Mouse (Mus musculus) midbrain, embryonic 14.5 days (tissue): ENCODE data around the gene Ice2. TPM values are rescaled to one million over a fixed set of nuclear protein-coding genes. Genes with fewer than 3 reads are reported as not detected.

Experiments
- ATAC-seq: fragments of 200-750 bp; cut with Nextera tagmentation; 2 replicates; pipeline ENCODE4 v1.8.0; 2017; ENCODE audit warnings: moderate number of reproducible peaks, moderate library complexity; ENCODE audit not compliant: low FRiP score, low TSS enrichment
- DNase-seq: peaks from one replicate; pipeline ENCODE4 v3.0.0-alpha.2; 2015
- H3K27ac ChIP-seq: fragments of 300-500 bp; sonication (generic); replicated peaks from 2 replicates; pipeline ENCODE4 v1.5.1; 2014; ENCODE audit warnings: mild to moderate bottlenecking, low read depth, low read length, moderate library complexity
- H3K27me3 ChIP-seq: fragments of 300-500 bp; sonication (generic); 2 replicates; pipeline ENCODE4 v1.6.1; 2014; ENCODE audit warnings: low read length, control low read depth, mixed read lengths; ENCODE audit not compliant: control insufficient read depth, insufficient read depth
- H3K36me3 ChIP-seq: fragments of 300-500 bp; sonication (generic); 2 replicates; pipeline ENCODE4 v1.6.1; 2014; ENCODE audit warnings: low read length, control low read depth; ENCODE audit not compliant: control insufficient read depth, insufficient read depth
- H3K4me1 ChIP-seq: fragments of 300-500 bp; sonication (generic); 2 replicates; pipeline ENCODE4 v1.6.1; 2014; ENCODE audit warnings: mild to moderate bottlenecking, antibody characterized with exemption, low read length, control low read depth; ENCODE audit not compliant: control insufficient read depth, insufficient read depth
- H3K4me2 ChIP-seq: fragments of 300-500 bp; sonication (generic); 2 replicates; pipeline ENCODE4 v1.6.1; 2014; ENCODE audit warnings: mild to moderate bottlenecking, low read length, moderate library complexity
- H3K4me3 ChIP-seq: fragments of 300-500 bp; sonication (generic); replicated peaks from 2 replicates; pipeline ENCODE4 v1.5.1; 2014; ENCODE audit warnings: low read depth, low read length
- H3K9ac ChIP-seq: fragments of 300-500 bp; sonication (generic); replicated peaks from 2 replicates; pipeline ENCODE4 v1.6.1; 2014; ENCODE audit warnings: mild to moderate bottlenecking, low read length, moderate library complexity
- H3K9me3 ChIP-seq: fragments of 300-500 bp; sonication (generic); 2 replicates; pipeline ENCODE4 v1.6.1; 2016; ENCODE audit warnings: low read length, control low read depth, mixed read lengths; ENCODE audit not compliant: control insufficient read depth
- WGBS: fragments of 180-500 bp; shearing (Covaris S2); extraction: QIAGEN DNeasy Blood & Tissue Kit; methylation state at CpG from one replicate; pipeline ENCODE4 v1.1.7; 2014; 5-methylcytosine and 5-hydroxymethylcytosine counted together
- polyA plus RNA-seq: library from polyadenylated mRNA; unstranded; fragments of >200 nt; fragmentation: Nextera tagmentation; extraction: Ambion mirVana; gene quantifications from 2 replicates; pipeline ENCODE4 v1.2.1, GENCODE M21; 2014

Gene Ice2
- polyA plus RNA-seq, 1 experiment from 2014 or later: 12.8 TPM

DNA sequence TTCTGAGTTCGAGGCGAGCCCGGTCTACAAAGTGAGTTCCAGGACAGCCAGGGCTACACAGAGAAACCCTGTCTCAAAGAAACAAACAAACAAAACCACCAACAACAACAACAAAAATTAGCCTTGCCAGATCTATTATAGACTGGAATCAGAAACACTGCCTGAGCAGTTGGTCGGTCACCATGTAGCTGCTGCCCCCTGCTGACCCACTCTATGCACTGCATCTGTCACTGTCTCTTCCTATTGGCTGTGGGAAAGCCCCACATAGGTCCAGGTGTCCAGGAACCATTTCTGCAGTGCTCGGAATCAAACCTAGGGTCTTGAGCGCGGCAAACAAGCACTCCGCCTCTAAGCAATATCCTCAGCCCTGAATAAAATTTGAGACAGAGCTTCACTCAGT is 29.6 kb upstream of the Ice2 start:
- no peaks in the 10 kb centered on the region for H3K36me3 ChIP-seq
- DNase-seq (peak; percentile 71), ATAC-seq (no peak)
- 75% methylated on average over 8 of the region's 8 CpGs for WGBS
- no peak overlapping the region for H3K4me2 ChIP-seq
- H3K4me1 ChIP-seq: peaks cover 7% of the 10 kb centered on the region; the same call in 1 of the 2 replicates
- H3K4me3 ChIP-seq: no peak overlapping the region
- no peaks in the 10 kb centered on the region for H3K9me3 ChIP-seq
- H3K9ac ChIP-seq: no peak overlapping the region
- H3K27ac ChIP-seq: no peak overlapping the region
- no peaks in the 10 kb centered on the region for H3K27me3 ChIP-seq

DNA sequence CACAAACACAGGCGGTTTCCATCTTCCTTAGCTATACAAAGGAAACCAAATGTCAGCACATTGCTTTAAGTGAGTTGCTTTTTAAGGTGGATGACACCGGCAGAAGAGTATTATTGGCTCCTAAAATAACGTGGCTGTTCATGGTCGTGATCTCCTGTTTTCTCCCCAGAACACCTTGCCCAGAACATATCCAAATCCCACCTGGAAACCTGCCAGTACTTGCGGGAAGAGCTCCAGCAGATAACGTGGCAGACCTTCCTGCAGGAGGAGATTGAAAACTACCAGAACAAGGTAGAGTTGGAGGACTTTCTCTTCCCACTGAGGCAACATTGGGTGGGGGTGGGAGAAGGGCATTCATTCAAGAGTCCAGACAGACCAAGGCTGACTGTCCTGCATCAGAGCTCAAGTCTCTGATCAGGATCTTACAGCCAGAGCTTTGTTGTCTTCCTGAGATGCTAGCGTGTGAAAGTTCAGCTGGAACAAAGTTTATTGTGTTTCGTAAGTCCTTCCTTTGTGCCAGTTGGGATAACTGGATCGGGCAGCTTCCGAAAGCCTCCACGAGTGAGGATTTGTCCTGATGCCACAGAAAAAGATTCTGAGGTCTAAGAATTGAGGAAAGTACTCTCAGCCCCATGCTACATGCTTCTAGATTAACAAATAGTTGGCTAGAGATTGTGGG is 26.5 kb upstream of the Ice2 start:
- WGBS: 75% methylated on average over 11 of the region's 11 CpGs
- H3K27me3 ChIP-seq: no peaks in the 10 kb centered on the region
- ATAC-seq (no peak), DNase-seq (no peak)
- H3K27ac ChIP-seq: no peak overlapping the region
- no peaks in the 10 kb centered on the region for H3K9me3 ChIP-seq
- H3K9ac ChIP-seq: no peak overlapping the region
- H3K4me1 ChIP-seq: peaks cover 7% of the 10 kb centered on the region; the same call in 1 of the 2 replicates
- no peak overlapping the region for H3K4me3 ChIP-seq
- H3K4me2 ChIP-seq: no peak overlapping the region
- 0 out of 2 replicates have a peak, but pooled peaks cover 2% of the 10 kb centered on the region for H3K36me3 ChIP-seq

DNA sequence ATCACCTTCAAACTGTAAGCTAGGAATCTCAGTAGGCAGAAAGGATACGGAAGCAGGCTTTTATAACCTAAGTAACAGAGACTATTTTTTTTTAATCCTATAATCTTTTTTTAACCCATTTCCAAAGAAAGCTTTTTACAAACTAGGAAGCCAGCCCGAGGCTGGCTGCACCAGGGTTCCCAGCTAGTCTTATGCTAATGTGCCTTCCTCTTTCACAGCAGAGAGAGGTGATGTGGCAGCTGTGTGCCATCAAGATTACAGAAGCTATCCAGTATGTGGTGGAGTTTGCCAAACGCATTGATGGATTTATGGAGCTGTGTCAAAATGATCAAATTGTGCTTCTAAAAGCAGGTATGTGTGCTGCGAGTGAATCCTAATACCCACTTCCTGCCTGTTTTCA is 24.8 kb upstream of the Ice2 start:
- H3K9me3 ChIP-seq: no peaks in the 10 kb centered on the region
- ATAC-seq: no peak
- peak; percentile 55 for DNase-seq
- 20% methylated on average over 4 of the region's 4 CpGs for WGBS
- H3K4me2 ChIP-seq: no peak overlapping the region
- no peak overlapping the region for H3K4me3 ChIP-seq
- H3K27me3 ChIP-seq: no peaks in the 10 kb centered on the region
- H3K9ac ChIP-seq: no peak overlapping the region
- H3K36me3 ChIP-seq: 0 out of 2 replicates have a peak, but pooled peaks cover 11% of the 10 kb centered on the region
- H3K4me1 ChIP-seq: peaks cover 7% of the 10 kb centered on the region; the same call in 1 of the 2 replicates
- H3K27ac ChIP-seq: no peak overlapping the region

DNA sequence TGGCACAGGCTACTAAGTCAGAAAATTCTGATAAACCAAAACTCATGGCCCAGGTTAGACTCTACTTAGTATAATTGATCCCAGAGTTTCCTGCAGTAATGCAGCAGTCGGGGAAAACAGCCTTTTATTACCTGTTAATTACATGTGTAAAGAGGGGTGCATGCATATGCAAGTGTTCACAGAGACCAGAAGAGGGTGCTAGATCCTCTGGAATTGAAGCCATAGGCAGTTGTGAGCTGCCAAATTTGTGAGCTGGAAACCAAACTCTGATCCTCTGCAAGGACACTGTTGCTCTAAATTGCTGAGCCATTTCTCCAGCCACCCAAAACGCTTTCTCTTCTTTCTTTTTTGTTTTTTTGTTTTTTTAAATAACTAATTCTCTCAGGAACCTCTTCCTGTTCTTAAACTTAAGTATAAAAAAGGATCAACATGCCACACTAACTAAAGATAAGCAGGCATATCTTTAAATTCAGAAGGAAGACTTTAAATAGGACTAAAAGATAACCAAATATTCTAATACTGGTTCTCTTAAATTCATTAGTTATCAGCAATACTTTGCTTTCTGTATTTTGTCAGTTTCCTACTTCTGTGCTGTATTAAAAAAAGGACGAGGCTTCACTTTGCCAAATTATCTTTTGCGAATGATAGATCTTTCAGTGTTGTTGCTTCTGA is 20.6 kb upstream of the Ice2 start:
- H3K36me3 ChIP-seq: peaks cover 14% of the 10 kb centered on the region; the same call in 1 of the 2 replicates
- no peak overlapping the region for H3K4me3 ChIP-seq
- H3K27me3 ChIP-seq: no peaks in the 10 kb centered on the region
- H3K27ac ChIP-seq: no peak overlapping the region
- no peaks in the 10 kb centered on the region for H3K9me3 ChIP-seq
- no peak overlapping the region for H3K4me2 ChIP-seq
- DNase-seq: no peak
- H3K4me1 ChIP-seq: peaks cover 7% of the 10 kb centered on the region; the same call in 1 of the 2 replicates
- no peak for ATAC-seq
- 90% methylated on average over 4 of the region's 4 CpGs for WGBS
- H3K9ac ChIP-seq: no peak overlapping the region

DNA sequence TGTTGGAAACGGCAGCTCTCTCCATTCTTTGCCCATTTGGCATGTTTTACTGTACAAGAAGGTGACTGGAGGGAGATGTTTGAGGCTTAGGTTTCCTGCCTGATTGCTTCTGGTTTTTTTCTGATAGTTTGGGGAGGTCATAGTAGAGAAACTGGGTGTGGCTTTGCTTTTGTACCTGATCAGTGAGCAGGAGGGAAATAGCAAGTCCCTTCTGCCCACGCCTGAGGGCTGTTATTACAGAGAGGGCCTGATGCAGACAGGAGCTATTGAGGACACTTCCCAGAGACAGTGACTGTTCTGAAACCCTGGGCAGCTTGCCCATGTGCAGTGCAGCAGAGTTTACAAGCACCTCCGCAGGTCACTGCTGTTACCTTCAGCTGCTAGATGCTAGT is 20.1 kb upstream of the Ice2 start:
- Histone ChIP-seq H3K9ac (no peak overlapping the region), H3K27ac (no peak overlapping the region), H3K4me3 (no peak overlapping the region), H3K27me3 (no peaks in the 10 kb centered on the region), H3K4me1 (peaks cover 3% of the 10 kb centered on the region; the same call in 1 of the 2 replicates), H3K9me3 (no peaks in the 10 kb centered on the region), H3K4me2 (no peak overlapping the region), H3K36me3 (peaks cover 14% of the 10 kb centered on the region; the same call in 1 of the 2 replicates)
- ATAC-seq: no peak
- 94% methylated on average over 3 of the region's 3 CpGs for WGBS
- no peak for DNase-seq

DNA sequence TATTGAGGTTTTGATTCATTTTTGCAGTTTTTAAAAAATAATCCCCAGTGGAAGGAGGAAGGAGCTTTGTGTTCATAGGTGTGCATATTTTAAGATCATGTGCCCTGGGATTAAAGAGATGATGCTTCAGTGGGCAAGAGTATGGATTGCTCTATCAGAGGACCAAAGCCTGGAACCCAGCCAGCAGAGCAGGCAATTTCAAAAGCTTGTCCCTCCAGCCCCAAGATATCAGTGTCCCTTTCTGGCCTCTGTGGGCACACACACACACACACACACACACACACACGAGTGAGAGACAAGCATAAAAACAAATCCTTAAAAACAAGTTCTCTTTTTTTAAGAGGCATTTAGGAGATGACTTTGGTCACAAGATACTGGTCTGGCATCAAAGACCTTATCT is 17.2 kb upstream of the Ice2 start:
- 41% methylated on average over 1 of the region's 1 CpGs for WGBS
- Histone ChIP-seq H3K9ac (no peak overlapping the region), H3K4me3 (no peak overlapping the region), H3K9me3 (no peaks in the 10 kb centered on the region), H3K4me2 (no peak overlapping the region), H3K36me3 (peaks cover 14% of the 10 kb centered on the region; the same call in 1 of the 2 replicates), H3K27ac (no peak overlapping the region), H3K27me3 (no peaks in the 10 kb centered on the region), H3K4me1 (no peaks in the 10 kb centered on the region)
- DNase-seq (no peak), ATAC-seq (no peak)

DNA sequence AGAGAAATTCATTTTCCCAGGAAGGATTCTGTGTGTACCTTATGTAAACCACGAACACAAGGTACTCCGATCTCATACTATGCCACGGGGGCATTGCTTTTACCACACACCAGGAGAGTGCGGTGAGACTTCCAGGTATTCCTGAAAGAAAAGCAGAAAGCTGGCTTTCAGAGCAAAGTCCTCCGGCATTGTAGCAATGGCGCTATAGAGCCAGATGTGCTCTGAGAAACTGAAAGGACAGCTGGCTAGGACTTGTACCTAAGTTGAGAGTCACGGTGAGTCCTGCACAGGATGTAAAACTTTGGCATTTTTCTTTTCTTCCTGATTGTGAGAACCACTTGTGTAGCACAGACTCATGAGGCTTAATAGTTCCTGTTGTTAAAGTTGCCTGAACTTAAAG is 16.0 kb upstream of the Ice2 start:
- no peak for ATAC-seq
- no peak overlapping the region for H3K4me2 ChIP-seq
- no peak for DNase-seq
- no peak overlapping the region for H3K9ac ChIP-seq
- H3K4me1 ChIP-seq: no peaks in the 10 kb centered on the region
- H3K36me3 ChIP-seq: peaks cover 7% of the 10 kb centered on the region; the same call in 1 of the 2 replicates
- no peak overlapping the region for H3K27ac ChIP-seq
- no peaks in the 10 kb centered on the region for H3K27me3 ChIP-seq
- H3K4me3 ChIP-seq: no peak overlapping the region
- WGBS: 69% methylated on average over 7 of the region's 7 CpGs
- H3K9me3 ChIP-seq: no peaks in the 10 kb centered on the region

DNA sequence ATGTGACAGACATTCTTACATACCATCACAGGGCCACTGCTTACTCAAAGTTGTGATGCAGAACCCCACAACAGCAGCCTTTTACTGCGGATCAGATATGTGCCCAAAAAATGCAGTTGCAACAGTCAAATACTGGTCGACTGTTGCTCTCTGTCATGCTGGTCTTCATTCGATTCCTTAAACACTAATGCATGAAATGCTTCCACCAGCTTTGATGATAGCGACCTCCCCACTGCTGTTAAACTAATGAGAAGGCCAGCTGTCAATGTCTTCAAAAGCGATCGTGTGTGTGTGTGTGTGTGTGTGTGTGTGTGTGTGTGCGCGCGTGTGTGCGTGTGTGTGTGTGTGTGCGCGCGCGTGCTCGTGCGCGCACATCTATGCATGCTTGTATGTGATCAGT is 13.2 kb upstream of the Ice2 start:
- H3K27me3 ChIP-seq: no peaks in the 10 kb centered on the region
- no peak overlapping the region for H3K4me3 ChIP-seq
- H3K9me3 ChIP-seq: no peaks in the 10 kb centered on the region
- H3K36me3 ChIP-seq: no peaks in the 10 kb centered on the region
- ATAC-seq (no peak), DNase-seq (no peak)
- no peak overlapping the region for H3K27ac ChIP-seq
- H3K4me2 ChIP-seq: no peak overlapping the region
- H3K9ac ChIP-seq: no peak overlapping the region
- WGBS: 93% methylated on average over 17 of the region's 17 CpGs
- no peaks in the 10 kb centered on the region for H3K4me1 ChIP-seq

DNA sequence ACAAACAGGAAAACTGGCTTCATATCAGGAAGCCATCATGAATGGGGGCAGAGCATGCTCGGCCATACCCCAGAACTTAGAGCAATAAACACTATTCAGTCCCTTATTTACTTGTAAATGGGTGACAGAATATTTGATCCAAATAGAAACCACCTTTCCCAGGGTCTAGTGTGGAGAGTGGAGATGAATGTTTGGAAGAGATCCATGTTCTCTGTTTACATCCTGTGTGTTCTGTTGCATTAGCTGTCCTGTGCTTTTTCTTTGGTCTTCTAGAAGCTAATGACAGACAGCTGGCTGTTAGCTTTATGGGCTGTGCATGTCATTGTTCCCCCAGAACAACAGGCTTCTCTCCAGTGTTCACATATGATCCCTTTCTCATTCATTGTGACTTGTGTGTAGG is 12.8 kb upstream of the Ice2 start:
- no peaks in the 10 kb centered on the region for H3K4me1 ChIP-seq
- DNase-seq (no peak), ATAC-seq (no peak)
- 88% methylated on average over 1 of the region's 1 CpGs for WGBS
- no peaks in the 10 kb centered on the region for H3K36me3 ChIP-seq
- H3K27ac ChIP-seq: no peak overlapping the region
- no peak overlapping the region for H3K4me2 ChIP-seq
- no peak overlapping the region for H3K4me3 ChIP-seq
- H3K9ac ChIP-seq: no peak overlapping the region
- no peaks in the 10 kb centered on the region for H3K9me3 ChIP-seq
- H3K27me3 ChIP-seq: no peaks in the 10 kb centered on the region
